Mouse (Mus musculus): ENCODE measurements around the gene Ankrd6.

DNA sequence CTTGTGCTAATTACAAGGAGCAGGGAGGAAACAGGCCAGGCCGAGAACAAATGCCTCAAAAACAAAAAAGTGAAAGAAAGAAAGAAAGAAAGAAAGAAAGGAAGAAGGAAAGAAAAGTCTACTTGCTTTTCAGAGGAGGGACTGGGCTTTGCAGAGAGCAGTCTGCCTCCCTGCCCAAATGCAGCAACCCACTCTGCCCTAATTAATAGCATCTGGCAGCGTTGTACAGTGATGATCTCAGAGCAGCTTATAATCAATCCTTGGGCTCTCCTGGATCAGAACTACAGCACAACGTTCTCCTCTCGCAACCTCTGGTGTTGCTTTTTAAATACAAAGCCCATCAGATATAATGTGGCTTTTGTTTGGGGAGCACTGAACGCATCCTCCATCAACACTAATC is 10.7 kb downstream of the Ankrd6 start:
- no peak for TF ChIP-seq POLR2A (IDR thresholded peaks at IDR 0.05; ENCODE audit: low read depth, low read length)
- TF ChIP-seq CTCF (IDR thresholded peaks at IDR 0.05; ENCODE audit: borderline replicate concordance, insufficient read depth, low read length): no peak
